Mouse (Mus musculus) myocyte (in vitro differentiated cells): ENCODE measurements around the gene Tdrd9. TPM values are rescaled to one million over a fixed set of nuclear protein-coding genes. Genes with fewer than 3 reads are reported as not detected.

Source experiments
- H3K27me3 ChIP-seq: one replicate; pipeline ENCODE4 v1.6.1; 2011; ENCODE audit not compliant: control insufficient read depth, insufficient read depth, insufficient read length
- H3K36me3 ChIP-seq: one replicate; pipeline ENCODE4 v1.6.1; 2011; ENCODE audit not compliant: control insufficient read depth, insufficient read depth
- H3K4me2 ChIP-seq: one replicate; pipeline ENCODE4 v1.6.1; 2011; ENCODE audit warnings: low read depth, control low read depth
- H3K4me3 ChIP-seq: one replicate; pipeline ENCODE4 v1.5.1; 2011; ENCODE audit warnings: mild to moderate bottlenecking, control low read depth, moderate library complexity
- H3K79me2 ChIP-seq: one replicate; pipeline ENCODE4 v1.6.1; 2011; ENCODE audit not compliant: control insufficient read depth, insufficient read depth
- H3ac ChIP-seq: one replicate; pipeline ENCODE4 v1.6.1; 2011; ENCODE audit not compliant: control insufficient read depth, insufficient read length
- CEBPB ChIP-seq: IDR thresholded peaks from 2 replicates; pipeline ENCODE4 v1.6.1; 2011; ENCODE audit warnings: mild to moderate bottlenecking, moderate library complexity; ENCODE audit not compliant: poor library complexity, insufficient read depth, severe bottlenecking
- E2F4 ChIP-seq: IDR thresholded peaks from one replicate; pipeline ENCODE4 v1.6.1; 2011; ENCODE audit warnings: mild to moderate bottlenecking, control low read depth, moderate library complexity; ENCODE audit not compliant: insufficient read depth
- MAX ChIP-seq: IDR thresholded peaks from one replicate; pipeline ENCODE4 v1.6.1; 2011; ENCODE audit warnings: low read depth, mild to moderate bottlenecking, control low read depth
- MYOD1 ChIP-seq, 3 experiments: IDR thresholded peaks; one replicate each; pipeline ENCODE4 v1.6.1; 2011; ENCODE audit warnings: control low read depth in 2 of 3, low read depth in 2 of 3, mild to moderate bottlenecking in 2 of 3, moderate library complexity in 1 of 3; ENCODE audit not compliant: insufficient read length in 2 of 3, control insufficient read depth in 1 of 3
- MYOG ChIP-seq, 3 experiments: IDR thresholded peaks; one replicate each; pipeline ENCODE4 v1.6.1; 2011; ENCODE audit warnings: control low read depth in 2 of 3, low read depth in 2 of 3, mild to moderate bottlenecking in 2 of 3; ENCODE audit not compliant: insufficient read length in 2 of 3, control insufficient read depth in 1 of 3, insufficient read depth in 1 of 3
- POLR2A ChIP-seq: IDR thresholded peaks from one replicate; pipeline ENCODE4 v1.6.1; 2011; ENCODE audit warnings: low read depth, mild to moderate bottlenecking, control low read depth, moderate library complexity; ENCODE audit not compliant: insufficient read length
- POLR2AphosphoS2 ChIP-seq: IDR thresholded peaks from one replicate; pipeline ENCODE4 v1.6.1; 2011; ENCODE audit warnings: low read depth, control low read depth; ENCODE audit not compliant: insufficient read length
- REST ChIP-seq: IDR thresholded peaks from one replicate; pipeline ENCODE4 v1.6.1; 2011; ENCODE audit warnings: mild to moderate bottlenecking, control low read depth, moderate library complexity; ENCODE audit not compliant: insufficient read depth, insufficient read length
- SRF ChIP-seq: IDR thresholded peaks from one replicate; pipeline ENCODE4 v1.6.1; 2011; ENCODE audit warnings: low read depth; ENCODE audit not compliant: control insufficient read depth, insufficient read length
- TCF12 ChIP-seq: IDR thresholded peaks from one replicate; pipeline ENCODE4 v1.6.1; 2011; ENCODE audit warnings: mild to moderate bottlenecking, control low read depth; ENCODE audit not compliant: poor library complexity, insufficient read depth, severe bottlenecking
- TCF3 ChIP-seq: IDR thresholded peaks from one replicate; pipeline ENCODE4 v1.6.1; 2011; ENCODE audit warnings: low read depth, control low read depth; ENCODE audit not compliant: insufficient read length
- USF1 ChIP-seq: IDR thresholded peaks from one replicate; pipeline ENCODE4 v1.6.1; 2011; ENCODE audit warnings: low read depth, mild to moderate bottlenecking, control low read depth, moderate library complexity
- polyA plus RNA-seq: library from polyadenylated mRNA; unstranded; fragments of >200 nt; fragmentation: generic; extraction: Trizol; gene quantifications from one replicate; pipeline ENCODE4 v1.2.1, GENCODE M21; 2012; ENCODE audit warnings: missing spikeins

Tdrd9 gene
- polyA plus RNA-seq, 1 experiment, result 1.7 TPM

DNA sequence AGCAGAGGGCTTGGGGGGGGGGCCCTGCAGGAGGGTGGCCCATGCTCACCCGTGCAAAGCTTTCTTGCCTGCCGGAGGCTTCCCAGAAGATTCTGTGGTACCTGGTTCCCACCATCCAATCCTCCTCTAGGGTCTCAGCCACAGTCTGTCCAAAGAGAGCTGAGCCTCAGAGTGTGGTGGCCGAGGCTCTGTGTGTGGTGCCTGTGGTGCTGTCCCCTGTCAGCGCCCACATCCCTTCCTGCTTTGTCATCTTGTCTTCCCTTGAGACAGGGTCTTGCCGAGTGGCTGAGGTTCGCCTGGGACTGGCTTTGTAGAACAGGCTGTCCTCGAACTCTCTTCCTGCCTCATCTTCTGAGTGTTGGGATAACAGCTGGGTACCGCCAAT, 125.4 kb downstream of the Tdrd9 start:
- Histone ChIP-seq H3K4me2 (no peak overlapping the region), H3K79me2 (no peaks in the 10 kb centered on the region), H3ac (no peak overlapping the region), H3K36me3 (no peaks in the 10 kb centered on the region), H3K27me3 (no peaks in the 10 kb centered on the region), H3K4me3 (no peak overlapping the region)
- no peak for TF ChIP-seq SRF
- TF ChIP-seq POLR2AphosphoS2, result no peak
- TF ChIP-seq TCF12, result no peak
- TF ChIP-seq REST, result no peak
- no peak for TF ChIP-seq CEBPB
- TF ChIP-seq MAX, result no peak
- no peak for TF ChIP-seq USF1
- no peak for TF ChIP-seq E2F4

DNA sequence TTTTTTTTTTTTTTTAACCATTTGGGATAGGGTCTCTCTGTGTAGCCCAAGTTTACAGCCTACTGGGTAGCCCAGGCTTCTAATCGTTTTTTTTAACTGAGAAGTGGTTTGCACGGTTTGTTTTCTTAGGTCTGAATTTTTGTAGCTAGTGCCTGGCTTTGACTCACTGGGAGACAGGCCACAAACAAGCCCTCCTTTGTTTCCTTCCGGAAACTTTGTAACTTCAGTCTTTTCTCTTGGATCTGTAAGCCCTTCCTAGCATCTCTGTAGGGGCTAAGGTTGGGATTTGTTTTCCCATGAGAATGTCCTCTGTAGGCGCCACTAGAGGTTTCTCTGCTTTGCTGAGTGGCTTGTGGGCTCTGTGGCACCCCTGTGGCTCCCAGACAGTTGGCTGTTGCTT, 128.7 kb downstream of the Tdrd9 start:
- H3K36me3 ChIP-seq, result no peaks in the 10 kb centered on the region
- no peak overlapping the region for H3K4me3 ChIP-seq
- TF ChIP-seq TCF12, result no peak
- TF ChIP-seq MAX, result no peak
- TF ChIP-seq USF1, result no peak
- TF ChIP-seq MYOD1 (IDR thresholded peaks at IDR 0.05; ENCODE audit: control insufficient read depth in 1 of 3, insufficient read length in 2 of 3, low read depth in 2 of 3), result no peak
- no peak for TF ChIP-seq SRF
- no peak for TF ChIP-seq REST
- no peak for TF ChIP-seq POLR2AphosphoS2
- TF ChIP-seq TCF3, result no peak
- TF ChIP-seq POLR2A, result no peak
- no peak for TF ChIP-seq E2F4
- no peak overlapping the region for H3K4me2 ChIP-seq
- no peaks in the 10 kb centered on the region for H3K79me2 ChIP-seq
- peaks cover 7% of the 10 kb centered on the region for H3K27me3 ChIP-seq
- H3ac ChIP-seq, result no peak overlapping the region

DNA sequence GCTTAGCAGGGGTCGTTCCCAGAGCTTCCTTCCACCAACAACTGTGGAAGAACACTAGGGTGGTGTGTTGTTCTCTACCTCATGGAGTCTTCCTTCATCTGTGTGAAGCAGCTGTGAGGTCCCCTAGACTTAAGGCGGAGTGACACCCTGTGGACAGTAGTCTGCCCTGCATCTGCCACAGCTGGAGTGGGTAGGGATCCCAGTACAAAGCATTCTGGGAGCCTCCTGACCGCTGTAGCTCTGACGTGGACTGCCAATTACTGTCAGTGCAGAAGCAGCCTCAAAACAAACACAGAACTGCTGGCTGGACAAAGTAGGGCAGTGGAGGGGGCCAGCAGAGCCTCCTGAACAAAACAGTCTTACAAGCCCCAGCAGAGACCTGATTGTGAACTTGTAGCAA, 129.7 kb downstream of the Tdrd9 start:
- Histone ChIP-seq H3K36me3 (no peaks in the 10 kb centered on the region), H3K4me2 (no peak overlapping the region), H3ac (no peak overlapping the region), H3K4me3 (no peak overlapping the region), H3K79me2 (no peaks in the 10 kb centered on the region), H3K27me3 (peaks cover 8% of the 10 kb centered on the region)
- TF ChIP-seq CEBPB (no peak), SRF (no peak), TCF12 (no peak), TCF3 (no peak), E2F4 (no peak), REST (no peak), MAX (no peak), MYOD1 (IDR thresholded peaks at IDR 0.05; ENCODE audit: control insufficient read depth in 1 of 3, insufficient read length in 2 of 3, low read depth in 2 of 3) (no peak), POLR2AphosphoS2 (no peak), POLR2A (no peak), MYOG (IDR thresholded peaks at IDR 0.05; ENCODE audit: control insufficient read depth in 1 of 3, insufficient read depth in 1 of 3, insufficient read length in 2 of 3, low read depth in 2 of 3) (no peak), USF1 (no peak)

DNA sequence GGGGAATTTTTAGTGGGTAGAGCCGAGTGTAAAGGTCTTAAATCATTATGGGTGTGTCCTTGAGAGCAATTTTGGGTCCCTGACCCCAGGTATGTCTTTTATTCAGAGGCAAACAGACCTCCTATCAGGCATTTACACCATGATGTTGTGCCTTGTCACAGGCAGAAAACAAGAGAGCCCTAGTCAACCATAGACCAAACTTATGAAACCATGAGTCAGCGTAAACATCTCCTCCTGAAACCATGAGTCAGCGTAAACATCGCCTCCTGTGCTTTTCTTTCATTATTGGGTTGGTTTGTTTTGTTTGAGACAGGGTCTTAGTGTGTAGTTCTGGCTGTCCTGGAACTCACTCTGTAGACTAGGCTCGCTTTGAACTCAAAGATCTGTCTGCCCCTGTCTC, 131.8 kb downstream of the Tdrd9 start:
- no peak for TF ChIP-seq MYOG (IDR thresholded peaks at IDR 0.05; ENCODE audit: control insufficient read depth in 1 of 3, insufficient read depth in 1 of 3, insufficient read length in 2 of 3, low read depth in 2 of 3)
- TF ChIP-seq TCF12, result no peak
- TF ChIP-seq E2F4, result no peak
- no peak for TF ChIP-seq USF1
- TF ChIP-seq POLR2AphosphoS2, result no peak
- no peak for TF ChIP-seq MYOD1 (IDR thresholded peaks at IDR 0.05; ENCODE audit: control insufficient read depth in 1 of 3, insufficient read length in 2 of 3, low read depth in 2 of 3)
- TF ChIP-seq POLR2A, result no peak
- TF ChIP-seq CEBPB, result no peak
- no peak for TF ChIP-seq MAX
- no peak for TF ChIP-seq REST
- no peak for TF ChIP-seq SRF
- no peak for TF ChIP-seq TCF3
- no peak overlapping the region for H3ac ChIP-seq
- H3K4me2 ChIP-seq, result no peak overlapping the region
- no peaks in the 10 kb centered on the region for H3K79me2 ChIP-seq
- no peaks in the 10 kb centered on the region for H3K36me3 ChIP-seq
- peaks cover 19% of the 10 kb centered on the region for H3K27me3 ChIP-seq
- H3K4me3 ChIP-seq, result no peak overlapping the region

DNA sequence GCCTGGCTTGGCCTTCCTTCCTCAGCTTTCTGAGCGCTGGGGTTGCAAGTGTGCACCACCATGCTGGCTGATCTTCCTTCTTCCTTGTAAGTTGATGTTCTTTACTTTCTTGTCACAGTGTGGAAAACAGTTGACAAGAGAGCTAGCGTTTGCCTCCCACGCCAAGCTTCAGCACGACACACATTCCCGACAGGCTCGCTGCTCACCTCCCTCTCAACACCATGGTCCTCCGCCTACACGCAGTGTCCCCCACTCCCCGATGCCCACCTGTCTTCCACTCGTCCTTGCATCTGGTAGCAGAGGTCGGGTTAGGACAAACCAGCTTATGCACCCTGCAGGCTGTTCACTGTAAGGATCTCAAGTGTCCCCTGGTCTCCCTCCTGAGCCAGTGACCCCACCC, 133.5 kb downstream of the Tdrd9 start:
- H3K4me3 ChIP-seq, result no peak overlapping the region
- no peaks in the 10 kb centered on the region for H3K36me3 ChIP-seq
- TF ChIP-seq MYOD1 (IDR thresholded peaks at IDR 0.05; ENCODE audit: control insufficient read depth in 1 of 3, insufficient read length in 2 of 3, low read depth in 2 of 3), result no peak
- TF ChIP-seq MAX, result no peak
- peaks cover 19% of the 10 kb centered on the region for H3K27me3 ChIP-seq
- H3K79me2 ChIP-seq, result no peaks in the 10 kb centered on the region
- no peak overlapping the region for H3ac ChIP-seq
- H3K4me2 ChIP-seq, result no peak overlapping the region
